ENCODE assay signal across 13 mouse cellular contexts in genomic region chr4:150590621-150591282, GRCm38 (mm10).
DNase-seq lines count a peak whose midpoint lies in the region; ATAC-seq and TF ChIP-seq lines count a peak whose summit lies in the region.
"Had no signal": no experiment of that assay in that cellular context is flagged by ENCODE, and none has a peak within 500 bp of the region (broad histone marks: within the 10 kb centered on the region; RNA-seq: fewer than 3 reads in every experiment).

No protein-coding gene starts in this region.

- H3K9ac ChIP-seq in embryonic facial prominence, embryonic 12.5 days = no peak overlapping the region
- no peak overlapping the region for H3K9ac ChIP-seq in lung, embryonic 14.5 days
- no peak overlapping the region for H3K9ac ChIP-seq in kidney, embryonic 14.5 days (ENCODE audit: low read depth, low read length)
- no peak overlapping the region for H3K9ac ChIP-seq in liver, embryonic 13.5 days
- H3K9ac ChIP-seq: embryonic facial prominence, embryonic 13.5 days; forebrain, embryonic 15.5 days had no signal

- H3K9me3 ChIP-seq in embryonic facial prominence, embryonic 12.5 days = no peaks in the 10 kb centered on the region
- H3K9me3 ChIP-seq in embryonic facial prominence, embryonic 10.5 days = no peaks in the 10 kb centered on the region
- no peaks in the 10 kb centered on the region for H3K9me3 ChIP-seq in lung, embryonic 14.5 days (ENCODE audit: low read depth, low read length)
- H3K9me3 ChIP-seq in kidney, embryonic 14.5 days (ENCODE audit: control insufficient read depth, low read length) = no peaks in the 10 kb centered on the region
- no peaks in the 10 kb centered on the region for H3K9me3 ChIP-seq in liver, embryonic 13.5 days (replicated peaks)
- H3K9me3 ChIP-seq: embryonic facial prominence, embryonic 13.5 days; forebrain, embryonic 15.5 days had no signal

- no peak for DNase-seq in embryonic facial prominence, embryonic 10.5 days (ENCODE audit: low spot score)
- DNase-seq in lung, embryonic 14.5 days = no peak
- no peak for DNase-seq in lung, postnatal 25 days (ENCODE audit: low spot score)
- DNase-seq in liver, embryonic 13.5 days = no peak
- no peak for DNase-seq in Muller cell, postnatal 12 days (ENCODE audit: inconsistent ontology term)
- DNase-seq: cerebellum, postnatal 10 days; thymus, adult 18-20 months had no signal

- no peak for TF ChIP-seq CTCF in lung, embryonic 14.5 days (IDR thresholded peaks at IDR 0.05; ENCODE audit: low read depth)

- H3K27me3 ChIP-seq in embryonic facial prominence, embryonic 12.5 days = no peaks in the 10 kb centered on the region
- no peaks in the 10 kb centered on the region for H3K27me3 ChIP-seq in embryonic facial prominence, embryonic 10.5 days (replicated peaks; ENCODE audit: low read depth, poor library complexity, severe bottlenecking)
- H3K27me3 ChIP-seq in lung, embryonic 14.5 days (ENCODE audit: insufficient read depth, low read length) = no peaks in the 10 kb centered on the region
- no peaks in the 10 kb centered on the region for H3K27me3 ChIP-seq in kidney, embryonic 14.5 days (ENCODE audit: control insufficient read depth, insufficient read depth, low read length)
- no peaks in the 10 kb centered on the region for H3K27me3 ChIP-seq in liver, embryonic 13.5 days
- H3K27me3 ChIP-seq: embryonic facial prominence, embryonic 13.5 days; forebrain, embryonic 15.5 days had no signal

- WGBS in embryonic facial prominence, embryonic 12.5 days = 37% methylated on average over 3 of the region's 3 CpGs
- WGBS in embryonic facial prominence, embryonic 10.5 days = 47% methylated on average over 3 of the region's 3 CpGs
- 47% methylated on average over 3 of the region's 3 CpGs for WGBS in lung, embryonic 14.5 days
- 16% methylated on average over 3 of the region's 3 CpGs for whole genome bisulfite sequencing in kidney, embryonic 14.5 days
- WGBS in liver, embryonic 13.5 days (ENCODE audit: insufficient replicate concordance) = 74% methylated on average over 3 of the region's 3 CpGs

- no peak overlapping the region for H3K4me3 ChIP-seq in embryonic facial prominence, embryonic 12.5 days
- H3K4me3 ChIP-seq in embryonic facial prominence, embryonic 10.5 days = no peak overlapping the region
- no peak overlapping the region for H3K4me3 ChIP-seq in lung, embryonic 14.5 days (ENCODE audit: low read depth, low read length)
- H3K4me3 ChIP-seq in kidney, embryonic 14.5 days (ENCODE audit: low read length) = no peak overlapping the region
- H3K4me3 ChIP-seq in liver, embryonic 13.5 days (replicated peaks) = no peak overlapping the region
- H3K4me3 ChIP-seq: embryonic facial prominence, embryonic 13.5 days; forebrain, embryonic 15.5 days had no signal

- ATAC-seq in embryonic facial prominence, embryonic 12.5 days (ENCODE audit: insufficient number of reproducible peaks, insufficient read depth, low FRiP score, low TSS enrichment) = no peak
- no peak for ATAC-seq in lung, embryonic 14.5 days (ENCODE audit: insufficient read depth)
- ATAC-seq in kidney, embryonic 14.5 days (ENCODE audit: low FRiP score, low TSS enrichment) = no peak
- no peak for ATAC-seq in liver, embryonic 13.5 days (ENCODE audit: low read depth)
- ATAC-seq in megakaryocyte, adult 5-6 weeks (ENCODE audit: poor library complexity, severe bottlenecking) = no peak
- ATAC-seq: forebrain, embryonic 15.5 days; intestine, embryonic 16.5 days had no signal

- H3K27ac ChIP-seq in embryonic facial prominence, embryonic 12.5 days = 0 out of 2 replicates have a peak overlapping the region, but pooled peaks have one; percentile 37
- no peak overlapping the region for H3K27ac ChIP-seq in embryonic facial prominence, embryonic 10.5 days (replicated peaks)
- peak overlapping the region; percentile 61 for H3K27ac ChIP-seq in lung, embryonic 14.5 days (ENCODE audit: low read depth)
- H3K27ac ChIP-seq in kidney, embryonic 14.5 days (ENCODE audit: low read depth, low read length) = peak overlapping the region; percentile 80; the same call in 1 of the 2 replicates
- peak overlapping the region; percentile 63 for H3K27ac ChIP-seq in liver, embryonic 13.5 days
- H3K27ac ChIP-seq: embryonic facial prominence, embryonic 13.5 days had no signal

- H3K36me3 ChIP-seq in embryonic facial prominence, embryonic 12.5 days = no peaks in the 10 kb centered on the region
- H3K36me3 ChIP-seq in embryonic facial prominence, embryonic 10.5 days (replicated peaks) = no peaks in the 10 kb centered on the region
- H3K36me3 ChIP-seq in lung, embryonic 14.5 days (ENCODE audit: insufficient read depth) = no peaks in the 10 kb centered on the region
- H3K36me3 ChIP-seq in kidney, embryonic 14.5 days (ENCODE audit: control insufficient read depth, insufficient read depth, low read length) = no peaks in the 10 kb centered on the region
- no peaks in the 10 kb centered on the region for H3K36me3 ChIP-seq in liver, embryonic 13.5 days
- H3K36me3 ChIP-seq: embryonic facial prominence, embryonic 13.5 days; forebrain, embryonic 15.5 days had no signal

- peaks cover 43% of the 10 kb centered on the region for H3K4me1 ChIP-seq in embryonic facial prominence, embryonic 12.5 days
- peaks cover 61% of the 10 kb centered on the region for H3K4me1 ChIP-seq in embryonic facial prominence, embryonic 10.5 days
- H3K4me1 ChIP-seq in lung, embryonic 14.5 days (ENCODE audit: insufficient read depth) = peaks cover 37% of the 10 kb centered on the region
- peaks cover 67% of the 10 kb centered on the region for H3K4me1 ChIP-seq in kidney, embryonic 14.5 days (ENCODE audit: control insufficient read depth, insufficient read depth, low read length)
- H3K4me1 ChIP-seq in liver, embryonic 13.5 days (replicated peaks) = peaks cover 95% of the 10 kb centered on the region

- H3K4me2 ChIP-seq in embryonic facial prominence, embryonic 12.5 days (replicated peaks) = no peak overlapping the region
- H3K4me2 ChIP-seq in lung, embryonic 14.5 days = no peak overlapping the region
- H3K4me2 ChIP-seq in kidney, embryonic 14.5 days (replicated peaks; ENCODE audit: low read depth, low read length) = no peak overlapping the region
- H3K4me2 ChIP-seq in liver, embryonic 13.5 days = no peak overlapping the region
- H3K4me2 ChIP-seq: embryonic facial prominence, embryonic 13.5 days; forebrain, embryonic 15.5 days had no signal
